Mouse (Mus musculus) bone marrow, adult 2 months (tissue): ENCODE measurements around the gene Olfr1212.

Experiments used
- CTCF ChIP-seq: fragments of 200-500 bp; IDR thresholded peaks from 2 replicates; pipeline ENCODE4 v1.5.1; 2011; ENCODE audit warnings: low read length, control low read depth; ENCODE audit not compliant: control insufficient read depth, insufficient read depth
- POLR2A ChIP-seq: fragments of 200-500 bp; IDR thresholded peaks from 2 replicates; pipeline ENCODE4 v1.6.1; 2011; ENCODE audit warnings: low read depth, mild to moderate bottlenecking, control low read depth, low read length, borderline replicate concordance; ENCODE audit not compliant: control insufficient read depth

- TF ChIP-seq POLR2A (no peak), CTCF (no peak)
These were observed 38.7 kb upstream of the Olfr1212 start, which contains the start of gene Olfr1209 for GRCm38 (mm10) chr2:88915057-88915456.
